Comparison of ENCODE assay signal across 18 mouse cellular contexts in genomic region chr1:34251137-34251536, GRCm38 (mm10).
DNase-seq lines count a peak whose midpoint lies in the region; ATAC-seq and TF ChIP-seq lines count a peak whose summit lies in the region.
"Had no signal": no experiment of that assay in that cellular context is flagged by ENCODE, and none has a peak within 500 bp of the region (broad histone marks: within the 10 kb centered on the region; RNA-seq: fewer than 3 reads in every experiment).

No protein-coding gene starts in this region.

- 76% methylated on average over 13 of the region's 13 CpGs for WGBS in thymus, adult 2 months

- H3K4me3 ChIP-seq in thymus, adult 2 months (ENCODE audit: control insufficient read depth, insufficient read depth, low read length), result no peak overlapping the region
- H3K4me3 ChIP-seq: forebrain, embryonic 12.5 days; heart, embryonic 13.5 days; liver, embryonic 12.5 days; midbrain, embryonic 13.5 days had no signal

- TF ChIP-seq POLR2A in thymus, adult 2 months (IDR thresholded peaks at IDR 0.05; ENCODE audit: control insufficient read depth, extremely low read depth, insufficient read depth, low read length, poor library complexity), result no peak

- no peak for TF ChIP-seq CTCF in thymus, adult 2 months (IDR thresholded peaks at IDR 0.05; ENCODE audit: borderline replicate concordance, control insufficient read depth, extremely low read depth, insufficient read depth, low read length, poor library complexity)

- DNase-seq in thymus, postnatal 0 days (ENCODE audit: low spot score), result peak; percentile 9
- DNase-seq in thymus, adult 2 months, result no peak
- peak; percentile 34 for DNase-seq in T-cell, adult 2 months (ENCODE audit: low spot score)
- DNase-seq in thymus, postnatal 4 days, result peak; percentile 26
- no peak for DNase-seq in lung, postnatal 10 days
- no peak for DNase-seq in lung, adult 18-20 months
- DNase-seq: cerebellum, adult 11-12 months; kidney, adult 2 months; kidney, postnatal 4 days; layer of hippocampus, postnatal 36 days; left cerebral cortex, postnatal 4 days; lung, postnatal 4 days; right cerebral cortex, postnatal 25 days had no signal

- 0 out of 2 replicates have a peak, but pooled peaks have one; percentile 42 for ATAC-seq in common myeloid progenitor, adult 5-6 weeks (replicated peaks; ENCODE audit: low read depth, poor library complexity, severe bottlenecking)
- ATAC-seq: liver, embryonic 12.5 days; midbrain, embryonic 13.5 days had no signal

- no peak overlapping the region for H3K27ac ChIP-seq in thymus, adult 2 months (ENCODE audit: control insufficient read depth, insufficient read depth, low read length)
- H3K27ac ChIP-seq: forebrain, embryonic 12.5 days; heart, embryonic 13.5 days; liver, embryonic 12.5 days; midbrain, embryonic 13.5 days had no signal

- H3K27me3 ChIP-seq in thymus, adult 2 months (ENCODE audit: control insufficient read depth, insufficient read depth, low read length), result no peaks in the 10 kb centered on the region
- H3K27me3 ChIP-seq: forebrain, embryonic 12.5 days; heart, embryonic 13.5 days; liver, embryonic 12.5 days; midbrain, embryonic 13.5 days had no signal

- no peaks in the 10 kb centered on the region for H3K36me3 ChIP-seq in thymus, adult 2 months (ENCODE audit: control insufficient read depth, insufficient read depth, low read length)

- no peaks in the 10 kb centered on the region for H3K4me1 ChIP-seq in thymus, adult 2 months (replicated peaks; ENCODE audit: control insufficient read depth, insufficient read depth, low read length)
- H3K4me1 ChIP-seq: forebrain, embryonic 12.5 days; midbrain, embryonic 13.5 days had no signal

Comparison
In these comparisons a context has a peak if more than half of its experiments do, and no peak if none do; other contexts are left out.
1. DNase-seq: peak in thymus, postnatal 0 days (single experiment), T-cell, adult 2 months (single experiment) and thymus, postnatal 4 days (single experiment); none in thymus, adult 2 months (single experiment), lung, postnatal 10 days (single experiment) and lung, adult 18-20 months (0 of 2).